Mouse (Mus musculus): ENCODE measurements around the gene Mtcl1.

Gene Mtcl1

DNA sequence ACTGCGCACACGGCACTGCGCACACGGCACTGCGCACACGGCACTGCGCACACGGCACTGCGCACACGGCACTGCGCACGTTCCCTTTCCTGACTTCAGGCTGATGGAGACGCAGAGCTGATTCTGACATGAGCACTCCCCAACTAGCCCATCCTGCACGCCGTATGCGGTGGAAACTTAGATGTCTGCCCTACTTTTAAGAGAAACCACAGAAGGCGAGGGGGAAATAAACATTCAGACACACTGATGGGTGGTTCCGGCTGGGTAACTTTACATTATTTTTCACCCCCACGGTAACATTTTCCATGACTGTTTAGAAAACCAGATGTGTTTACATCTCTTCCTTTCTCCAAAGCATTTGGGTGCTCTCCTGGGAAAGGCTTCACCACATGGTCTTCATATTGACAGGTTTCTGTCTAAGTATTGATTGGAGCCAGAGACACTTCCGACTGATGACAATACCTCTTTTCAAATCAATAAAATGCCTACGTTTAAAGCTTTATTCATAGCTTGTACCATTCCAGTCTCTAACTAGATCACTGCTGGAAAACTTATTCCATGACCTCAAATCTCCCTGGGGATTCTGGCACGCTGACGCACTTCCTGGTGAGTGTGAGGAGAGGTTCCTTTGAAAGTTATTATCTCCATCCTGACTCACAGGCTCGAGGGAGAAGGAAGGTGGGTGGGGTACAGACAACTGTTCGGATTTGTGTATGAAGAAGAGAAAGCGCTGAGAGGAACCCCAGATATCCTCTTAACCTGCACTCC, 84.8 kb downstream of the Mtcl1 start:
- DNase-seq (ENCODE audit: low read depth, low spot score), result peak; percentile 73

DNA sequence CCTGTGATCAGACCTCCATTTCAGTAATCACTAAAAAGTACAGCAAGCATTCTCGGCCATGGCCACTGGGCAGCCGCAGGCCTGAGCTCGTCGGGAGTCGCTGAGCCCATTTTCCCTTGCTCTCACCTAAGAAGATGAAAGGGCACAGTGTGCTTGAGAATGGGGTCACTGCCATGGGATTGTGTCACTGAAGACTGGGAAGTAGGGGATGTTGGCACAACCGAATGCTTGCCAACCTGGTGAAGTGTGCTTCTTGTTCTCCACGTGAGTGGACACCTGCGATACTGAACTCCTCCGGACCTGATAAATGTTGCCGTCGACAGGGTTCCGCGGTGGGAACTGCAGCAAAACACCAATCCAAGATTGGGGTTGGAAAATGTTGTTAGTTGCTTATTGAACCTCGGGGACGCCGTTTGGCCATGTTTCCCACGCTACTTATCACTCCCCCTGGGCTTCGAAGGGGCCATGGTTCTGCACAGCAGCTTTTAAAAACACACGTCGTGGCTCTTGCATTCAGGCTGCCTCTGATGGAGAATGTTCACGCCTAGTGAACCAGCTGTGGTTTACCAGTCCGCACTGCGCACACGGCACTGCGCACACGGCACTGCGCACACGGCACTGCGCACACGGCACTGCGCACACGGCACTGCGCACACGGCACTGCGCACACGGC, 85.6 kb downstream of the Mtcl1 start:
- DNase-seq (ENCODE audit: low read depth, low spot score), result peak; percentile 71

DNA sequence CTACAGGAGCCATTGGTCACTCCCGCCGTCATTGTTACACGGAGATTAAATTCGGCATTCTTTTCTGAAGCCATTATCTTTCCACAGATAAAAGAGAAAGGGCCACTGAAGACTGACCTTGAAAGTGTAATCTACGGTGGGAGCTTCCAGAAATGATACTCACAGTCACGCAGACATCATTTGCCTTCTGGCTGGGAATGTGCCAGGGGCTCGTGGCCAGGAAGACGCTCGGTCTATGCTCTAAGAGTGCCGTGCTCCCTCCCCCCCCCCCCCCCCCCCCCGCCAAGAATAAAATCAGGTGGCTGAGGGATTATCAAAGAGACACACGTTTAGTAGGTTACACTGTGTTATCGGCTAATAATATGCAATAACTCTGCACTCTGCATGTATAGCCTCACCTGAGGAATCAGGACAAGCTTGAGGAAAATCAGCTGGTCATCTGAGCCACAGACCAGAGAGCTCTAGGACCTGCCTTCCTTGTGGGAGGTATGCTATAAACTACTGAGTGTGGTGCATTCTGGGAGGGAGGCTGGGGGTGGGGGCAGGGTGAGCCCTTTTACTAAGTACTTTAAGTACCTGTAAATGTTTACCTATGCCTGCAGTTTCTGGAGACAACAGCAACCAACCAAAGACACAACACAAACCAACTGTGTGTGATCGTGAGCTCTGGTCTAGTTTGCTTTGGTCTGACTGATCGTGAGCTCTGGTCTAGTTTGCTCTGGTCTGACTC, 87.1 kb downstream of the Mtcl1 start:
- DNase-seq (ENCODE audit: low read depth, low spot score), result peak; percentile 80

DNA sequence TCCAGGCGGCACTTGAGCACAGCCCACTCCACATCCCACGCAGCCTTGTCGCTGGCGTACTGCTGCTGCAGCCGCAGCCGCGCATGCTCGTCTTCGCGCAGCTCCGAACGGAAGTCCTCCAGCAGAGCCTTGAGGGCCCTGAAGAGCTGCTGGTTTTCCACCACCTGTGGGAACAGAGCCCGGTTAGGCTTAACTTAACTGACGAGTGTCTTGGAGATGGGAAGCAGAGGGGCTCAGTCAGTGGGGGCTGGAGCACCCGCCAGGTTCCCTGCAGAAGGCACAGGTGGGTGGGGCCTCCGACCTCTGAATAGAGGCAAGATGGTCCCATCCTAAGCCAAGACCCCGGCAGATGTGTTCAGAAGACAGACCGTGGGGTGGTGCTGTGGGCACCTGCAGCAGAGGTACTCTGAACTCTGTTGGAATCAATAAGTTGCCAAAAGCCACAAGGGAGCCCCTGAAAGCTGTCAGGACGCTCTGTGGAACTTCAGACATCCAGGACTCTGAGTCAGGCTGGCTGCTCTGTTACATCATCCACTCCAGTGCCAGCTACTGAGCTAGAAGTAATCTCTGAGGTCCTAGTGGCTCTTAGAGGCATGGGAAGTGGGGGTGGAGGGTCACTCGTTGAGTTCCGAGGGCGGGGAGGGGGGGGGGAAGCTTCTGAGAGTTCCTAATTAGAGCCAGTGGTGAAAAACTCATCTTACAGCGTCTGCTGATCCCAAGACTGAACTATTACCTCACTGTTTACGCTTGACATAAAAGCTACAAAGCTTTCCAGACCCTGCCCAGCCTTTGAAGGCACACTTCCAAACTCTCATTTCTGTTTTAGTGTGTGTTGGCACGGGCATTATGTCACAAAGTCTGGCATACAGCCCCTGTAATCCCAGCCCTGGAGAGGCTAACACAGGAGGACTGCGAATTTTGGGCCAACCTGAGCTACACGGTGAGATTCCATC, 91.2 kb downstream of the Mtcl1 start:
- peak; percentile 38 for DNase-seq (ENCODE audit: low read depth, low spot score)

DNA sequence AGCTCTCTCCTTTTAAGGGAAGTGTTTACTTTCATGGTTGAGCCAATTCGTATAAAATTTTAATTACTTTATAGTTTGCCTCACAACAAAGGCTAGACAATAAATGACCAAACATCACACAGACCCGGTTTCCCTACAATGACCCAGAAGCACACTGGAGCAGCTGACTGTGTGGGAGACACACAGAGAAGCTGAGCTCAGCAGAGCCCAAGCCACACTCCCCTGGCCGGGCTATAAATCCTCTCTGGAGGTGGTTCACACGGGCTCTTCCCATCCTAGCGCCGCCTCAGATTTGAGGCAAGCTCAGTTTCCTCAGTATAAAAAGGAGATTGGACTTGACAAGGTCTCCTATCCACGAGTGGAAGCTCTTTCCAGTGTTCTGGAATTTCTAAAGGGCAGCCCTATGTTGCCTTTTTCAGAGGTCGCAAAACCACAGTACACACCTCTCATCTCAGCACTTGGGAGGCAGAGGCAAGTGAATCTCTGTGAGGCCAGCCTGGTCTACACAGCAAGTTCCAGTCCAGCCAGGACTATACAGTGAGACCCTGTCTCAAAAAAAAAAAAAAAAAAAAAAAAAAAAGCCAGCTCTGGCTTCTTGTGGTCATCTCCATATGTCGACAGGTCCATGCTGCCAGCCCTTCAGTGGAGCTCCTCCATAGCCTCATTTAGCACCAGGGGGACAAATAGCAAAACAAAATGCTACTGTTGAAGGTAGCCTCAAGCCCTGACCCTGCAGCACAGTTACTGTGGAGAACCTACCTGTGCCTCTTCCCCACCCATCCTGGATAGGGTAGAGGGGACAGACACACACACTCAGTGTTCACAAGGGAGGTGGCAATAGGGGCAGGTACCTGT, 92.2 kb downstream of the Mtcl1 start:
- no peak for DNase-seq (ENCODE audit: low read depth, low spot score)

DNA sequence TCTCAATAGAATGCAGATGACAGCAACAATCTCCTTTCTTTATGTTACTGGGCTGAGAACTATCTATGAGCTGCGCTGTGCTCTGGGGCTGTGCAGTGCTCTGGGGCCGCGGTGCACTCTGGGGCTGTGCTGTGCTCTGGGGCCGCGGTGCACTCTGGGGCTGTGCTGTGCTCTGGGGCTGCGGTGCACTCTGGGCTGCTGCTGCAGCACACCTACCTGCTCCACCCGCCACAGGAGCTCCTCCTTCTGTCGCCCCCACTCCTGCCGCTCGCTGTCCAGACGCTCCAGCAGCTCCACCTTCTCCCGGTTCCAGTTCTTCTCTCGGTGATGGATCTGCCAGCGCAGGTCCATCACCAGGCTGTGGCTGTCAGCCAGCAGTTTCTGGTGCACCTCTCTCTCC, 95.6 kb downstream of the Mtcl1 start:
- peak; percentile 75 for DNase-seq (ENCODE audit: low read depth, low spot score)

DNA sequence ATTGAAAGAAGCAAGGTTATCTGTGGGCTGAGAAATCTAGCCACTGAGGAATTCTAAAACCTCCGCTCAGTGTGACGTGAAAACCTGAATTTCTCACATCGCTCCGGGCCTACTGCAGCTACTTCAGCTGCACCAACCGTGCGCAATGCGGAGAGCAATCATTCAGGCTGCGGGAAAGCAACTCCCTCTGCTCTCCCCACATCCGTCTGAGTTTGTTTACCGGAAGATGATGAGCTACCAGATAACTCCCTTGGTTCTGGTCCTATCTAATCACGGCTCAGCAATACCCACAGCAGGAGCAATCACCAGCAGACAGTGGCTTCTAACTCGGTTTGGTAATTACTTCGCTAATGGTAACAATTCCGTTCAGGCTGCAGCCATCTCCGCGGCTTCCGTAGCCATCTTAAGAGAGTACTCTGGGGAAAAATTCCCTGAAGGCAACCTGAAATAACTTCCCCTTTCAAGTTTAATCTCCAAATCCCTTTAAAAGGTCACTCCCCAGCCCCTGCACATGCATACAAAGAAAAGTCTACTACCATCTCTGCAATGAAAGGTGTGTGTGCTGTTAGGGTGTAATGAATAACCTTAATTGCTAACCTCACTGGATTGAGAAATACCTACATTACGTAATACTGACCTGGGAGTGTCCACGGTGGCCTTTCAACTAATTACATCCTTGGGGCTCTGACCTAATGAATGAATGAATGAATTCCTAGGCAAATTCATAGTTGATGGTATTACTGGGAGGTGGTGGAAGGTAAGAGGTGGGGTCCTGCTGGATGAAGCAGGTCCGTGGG, 96.5 kb downstream of the Mtcl1 start:
- DNase-seq (ENCODE audit: low read depth, low spot score), result no peak

DNA sequence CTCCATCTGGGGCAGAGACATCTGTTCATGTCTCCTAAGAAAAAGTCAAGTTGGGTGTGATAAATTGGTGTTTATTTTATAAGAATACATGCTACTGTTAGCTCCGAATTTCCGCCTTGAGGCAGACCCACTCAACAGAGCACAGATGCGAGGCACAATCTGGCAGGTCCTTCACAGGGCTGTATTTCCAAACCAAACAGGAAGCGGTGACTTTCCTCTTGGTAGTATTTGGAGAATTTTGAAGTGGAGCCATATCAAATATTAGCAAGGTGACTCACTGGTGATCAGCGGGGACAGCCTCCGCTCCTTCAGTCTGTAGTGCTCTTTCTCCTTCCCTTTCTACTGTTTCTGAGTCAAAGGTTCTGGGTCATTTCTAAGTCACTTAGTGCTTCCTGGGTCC, 97.3 kb downstream of the Mtcl1 start:
- DNase-seq (ENCODE audit: low read depth, low spot score), result no peak

DNA sequence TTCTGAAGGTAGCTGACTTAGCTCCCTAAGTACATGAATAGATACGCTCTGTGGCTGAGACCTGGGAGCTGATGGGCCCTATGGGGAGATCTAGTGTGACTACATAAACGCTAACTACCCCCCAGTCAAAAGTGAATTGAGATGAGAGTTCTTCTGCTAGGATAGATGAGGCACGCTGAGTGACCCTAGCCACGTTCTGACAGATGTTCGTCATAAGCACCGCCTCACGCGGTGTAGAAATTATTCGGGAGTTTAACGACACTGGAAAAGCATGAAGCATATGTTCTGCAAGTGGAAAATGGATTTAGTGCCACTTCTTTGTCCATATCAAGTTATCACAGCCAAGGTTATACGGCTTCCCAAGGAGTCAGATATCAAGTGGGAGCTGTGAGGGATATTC, 98.9 kb downstream of the Mtcl1 start:
- no peak for DNase-seq (ENCODE audit: low read depth, low spot score)

DNA sequence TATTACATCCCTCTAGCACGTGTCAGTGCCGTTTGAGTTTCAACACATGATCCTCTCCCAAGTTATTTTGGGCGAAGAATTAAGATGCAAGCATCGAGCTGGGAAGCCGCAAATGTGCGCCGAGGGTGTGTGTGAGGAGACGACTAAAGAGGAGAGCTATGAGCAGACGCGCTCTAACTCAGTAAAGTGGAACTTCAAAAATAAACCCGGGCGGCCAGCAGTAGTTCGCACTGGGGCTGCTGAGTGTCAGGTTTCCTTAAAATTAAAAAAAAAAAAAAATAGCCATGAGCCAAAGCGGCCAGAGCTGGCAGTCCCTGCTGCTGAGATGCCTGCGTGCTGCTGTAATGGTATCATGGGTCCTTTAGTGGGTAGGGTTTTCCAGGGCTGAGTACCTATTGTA, 99.4 kb downstream of the Mtcl1 start:
- DNase-seq (ENCODE audit: low read depth, low spot score), result no peak

DNA sequence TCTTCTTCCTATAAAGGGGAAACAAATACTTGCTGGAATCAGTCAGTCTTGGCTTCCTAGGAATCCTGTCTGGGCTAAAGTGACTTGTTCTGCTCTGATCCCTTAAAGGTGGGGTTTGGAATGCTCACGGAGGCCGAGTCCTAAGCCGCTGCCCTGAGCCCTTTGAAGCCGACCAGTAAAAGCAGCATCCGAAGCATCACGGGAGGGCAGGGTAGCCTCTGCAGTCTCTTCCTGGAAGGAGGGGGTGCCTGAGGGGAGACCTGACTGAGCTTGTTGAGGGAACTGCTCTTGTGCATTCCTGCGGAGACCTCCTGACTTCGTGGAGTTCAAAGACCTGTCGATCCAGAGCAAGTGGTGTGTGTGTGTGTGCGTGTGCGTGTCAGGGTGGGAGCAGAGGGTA, 103.2 kb downstream of the Mtcl1 start:
- DNase-seq (ENCODE audit: low read depth, low spot score), result peak; percentile 58

DNA sequence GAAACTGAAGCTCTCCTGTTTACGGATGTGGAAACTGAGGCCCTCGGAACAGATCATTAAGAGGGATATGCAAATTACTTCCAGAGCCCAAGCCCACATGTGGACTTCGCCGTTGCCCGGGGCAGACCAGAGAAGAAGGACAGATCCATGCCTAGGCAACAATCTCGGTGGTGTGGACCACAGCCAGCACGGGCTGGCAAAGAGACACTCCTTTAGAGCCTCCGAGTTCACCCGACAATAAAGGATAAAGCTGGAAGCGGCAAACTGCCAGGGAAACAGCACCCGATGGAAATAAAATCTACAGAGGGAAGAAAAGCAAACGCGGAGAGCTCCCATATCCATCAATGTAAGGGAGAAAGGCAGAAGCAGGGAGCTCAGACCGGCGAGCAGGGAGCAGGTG, 103.9 kb downstream of the Mtcl1 start:
- DNase-seq (ENCODE audit: low read depth, low spot score), result no peak

DNA sequence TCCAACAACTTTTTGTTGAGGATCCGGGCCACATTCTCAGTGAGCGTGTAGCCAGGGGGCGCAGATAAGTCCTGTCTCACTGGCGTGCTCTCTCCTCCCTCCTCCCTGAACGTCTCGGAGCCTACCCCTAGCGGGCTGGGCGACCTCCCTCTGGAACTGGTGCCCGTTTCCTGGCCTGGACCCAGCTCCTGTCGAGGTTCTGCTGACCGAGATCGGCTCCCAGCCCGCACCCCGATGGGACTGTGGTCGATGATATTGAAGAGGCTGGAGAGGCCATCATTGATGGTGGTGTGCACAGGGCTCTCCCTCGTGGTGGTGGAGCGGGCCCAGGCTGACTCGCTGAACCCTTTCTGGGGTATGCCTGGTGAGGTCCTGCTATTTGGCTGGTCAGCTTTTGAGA, 106.6 kb downstream of the Mtcl1 start:
- no peak for DNase-seq (ENCODE audit: low read depth, low spot score)

DNA sequence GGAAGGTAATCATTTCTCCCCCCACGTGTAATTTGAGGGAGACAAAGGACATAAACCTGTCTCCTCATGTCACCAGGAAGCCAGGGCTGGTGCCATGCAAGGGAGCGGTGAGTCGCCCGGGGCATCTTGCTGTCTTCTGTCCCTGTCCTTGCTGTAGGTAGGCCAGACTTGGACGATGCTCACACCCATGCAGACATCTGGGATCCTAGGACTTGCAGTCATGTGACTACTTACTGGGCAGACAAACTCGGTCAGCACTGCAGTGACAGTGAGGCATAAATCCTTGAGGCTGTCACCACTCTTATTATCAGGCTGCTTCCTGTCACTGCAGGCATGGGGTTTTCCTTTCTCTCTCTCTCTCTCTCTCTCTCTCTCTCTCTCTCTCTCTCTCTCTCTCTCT, 107.9 kb downstream of the Mtcl1 start:
- no peak for DNase-seq (ENCODE audit: low read depth, low spot score)

DNA sequence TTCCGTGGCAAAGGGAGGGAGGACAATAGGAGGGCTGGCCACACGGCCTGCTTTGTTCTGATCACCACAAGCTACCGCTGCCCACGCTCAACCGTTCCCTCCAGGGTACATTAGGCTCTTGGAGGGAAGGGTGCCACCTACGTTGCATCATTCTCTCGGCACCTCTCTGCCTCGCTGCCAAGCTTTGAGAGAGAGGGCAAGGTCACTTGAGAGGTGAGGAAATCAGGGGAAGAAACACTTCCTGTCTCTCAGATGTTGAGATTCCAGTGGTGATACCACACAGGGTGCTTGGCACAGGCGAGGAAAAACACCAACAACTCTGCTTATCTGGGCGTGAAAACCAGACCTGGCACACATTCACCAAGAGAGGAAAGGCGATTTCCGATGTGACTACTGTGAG, 108.8 kb downstream of the Mtcl1 start:
- no peak for DNase-seq (ENCODE audit: low read depth, low spot score)

DNA sequence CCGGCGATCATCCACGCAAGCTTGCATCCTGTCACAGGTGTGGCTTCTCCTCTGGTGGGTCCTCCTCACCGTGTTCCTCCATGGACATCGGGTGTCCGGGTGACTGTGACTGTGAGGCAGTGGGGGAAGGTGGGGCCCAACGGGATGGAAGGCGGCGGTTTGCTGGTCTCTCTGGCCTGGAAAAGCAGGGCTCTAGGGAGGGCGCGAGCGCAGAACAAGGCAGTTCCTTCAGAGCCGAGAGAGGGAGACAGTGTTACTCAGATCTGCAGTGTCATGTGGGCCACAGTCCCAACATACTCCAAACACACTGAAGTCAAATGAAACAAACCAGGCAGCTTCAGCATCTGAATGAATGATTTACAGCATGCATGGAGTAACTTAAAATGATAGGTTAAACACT, 111.6 kb downstream of the Mtcl1 start:
- peak; percentile 46 for DNase-seq (ENCODE audit: low read depth, low spot score)

DNA sequence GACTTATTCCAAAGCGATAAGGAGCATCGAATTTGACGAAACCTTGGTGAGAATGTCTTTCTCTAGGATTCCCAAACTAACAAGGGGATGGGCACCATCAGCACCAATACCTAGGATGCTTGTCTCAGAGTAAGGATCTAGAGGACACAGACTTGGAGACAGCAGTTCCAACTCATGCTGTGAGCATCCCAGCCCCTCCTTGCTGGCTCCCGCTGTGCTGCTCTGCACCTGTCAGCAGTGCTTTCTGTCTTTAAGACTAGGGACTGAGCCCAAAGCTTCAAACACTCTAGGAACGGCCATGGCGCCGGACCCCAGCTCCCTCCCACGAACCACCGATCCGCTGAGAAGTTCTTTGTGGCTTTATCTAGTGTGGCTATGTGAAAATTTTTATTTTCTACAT, 114.0 kb downstream of the Mtcl1 start:
- peak; percentile 71 for DNase-seq (ENCODE audit: low read depth, low spot score)

DNA sequence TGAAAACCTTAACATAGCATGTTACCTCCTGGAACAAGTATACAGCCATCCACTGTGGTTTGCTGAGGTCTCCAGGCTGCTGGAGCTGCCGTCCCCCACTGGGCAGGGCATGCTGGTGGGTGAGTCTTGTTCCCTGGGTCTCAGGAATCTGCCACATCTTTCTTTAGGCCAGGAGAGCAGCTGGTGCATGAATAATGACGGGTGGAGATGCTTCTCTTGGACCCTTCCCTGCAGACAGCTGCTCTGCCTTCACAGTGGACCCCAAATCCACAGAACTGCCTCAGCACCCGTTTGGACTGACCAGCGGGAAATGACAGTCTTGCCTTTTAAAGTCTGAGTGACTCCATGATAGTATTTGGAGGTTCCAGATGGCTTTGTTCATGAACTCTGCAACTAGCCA, 114.7 kb downstream of the Mtcl1 start:
- no peak for DNase-seq (ENCODE audit: low read depth, low spot score)

DNA sequence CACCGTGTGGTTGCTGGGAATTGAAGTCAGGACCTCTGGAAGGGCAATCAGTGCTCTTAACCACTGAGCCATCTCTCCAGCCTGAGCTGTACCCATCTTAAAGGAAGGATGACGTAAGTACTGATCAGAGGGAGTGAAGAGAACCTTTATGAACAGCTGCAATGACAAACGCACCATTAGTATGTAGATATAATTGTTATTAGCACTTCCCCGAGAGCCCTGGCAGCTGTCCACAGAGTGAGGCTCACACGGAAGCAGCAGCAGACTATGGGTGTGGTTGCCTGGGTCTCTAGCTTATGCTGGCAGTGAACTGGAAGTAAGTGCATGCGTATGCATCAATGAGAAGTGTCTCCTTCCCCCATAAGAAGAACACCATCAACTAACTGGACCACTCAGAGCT, 118.3 kb downstream of the Mtcl1 start:
- DNase-seq (ENCODE audit: low read depth, low spot score), result peak; percentile 74

DNA sequence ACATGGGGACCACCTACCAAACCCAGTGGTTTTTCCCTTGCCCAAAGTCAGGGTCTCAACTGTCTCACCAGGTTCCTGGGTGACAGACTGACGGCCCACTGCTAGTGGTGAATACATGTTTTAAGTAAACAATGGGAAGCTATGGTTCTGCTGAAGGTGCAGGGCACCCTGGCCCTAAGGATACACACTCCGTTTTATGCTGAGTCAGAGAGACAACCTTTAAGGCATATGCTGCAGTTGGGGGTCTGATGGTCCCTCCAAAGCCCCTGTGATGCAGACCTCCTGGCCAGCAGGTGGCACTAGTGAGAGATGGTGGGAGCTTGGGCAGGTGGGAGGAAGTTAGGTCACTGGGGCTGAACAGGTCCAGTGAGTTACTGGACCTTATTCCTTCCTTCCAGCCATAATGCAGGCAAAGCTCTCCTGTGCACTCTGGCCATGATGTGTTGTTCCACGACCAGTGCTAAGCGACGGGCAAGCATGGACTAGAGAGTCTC, 123.0 kb downstream of the Mtcl1 start:
- peak; percentile 64 for DNase-seq (ENCODE audit: low read depth, low spot score)
